Mouse (Mus musculus) kidney, adult 2 months (tissue): Measurements from ENCODE around the gene Rapgef4.

ENCODE experiments used
- CTCF ChIP-seq: fragments of 200-500 bp; conservative IDR thresholded peaks from 2 replicates; pipeline ENCODE4 v1.5.1; 2011; ENCODE audit warnings: low read depth, mild to moderate bottlenecking, control low read depth, low read length, moderate library complexity, mixed read lengths; ENCODE audit not compliant: insufficient read depth, insufficient read length
- POLR2A ChIP-seq: fragments of 200-500 bp; IDR thresholded peaks from one replicate; pipeline ENCODE4 v1.6.1; 2011; ENCODE audit warnings: low read depth, low read length, control low read depth

- no peak for TF ChIP-seq CTCF
- no peak for TF ChIP-seq POLR2A
These were observed 171.7 kb downstream of the Rapgef4 start for GRCm38 (mm10) chr2:72152746-72153145.
